Mouse (Mus musculus): ENCODE measurements around the gene Angel1.
A peak's percentile ranks its signal among the peaks of the same experiment; 100 is the strongest.

The Angel1 gene

GRCm38 (mm10) chr12:86702690-86703089 lies 23.6 kb downstream of the Angel1 start:
- no peak for DNase-seq (ENCODE audit: low spot score in 2 of 2)

DNA sequence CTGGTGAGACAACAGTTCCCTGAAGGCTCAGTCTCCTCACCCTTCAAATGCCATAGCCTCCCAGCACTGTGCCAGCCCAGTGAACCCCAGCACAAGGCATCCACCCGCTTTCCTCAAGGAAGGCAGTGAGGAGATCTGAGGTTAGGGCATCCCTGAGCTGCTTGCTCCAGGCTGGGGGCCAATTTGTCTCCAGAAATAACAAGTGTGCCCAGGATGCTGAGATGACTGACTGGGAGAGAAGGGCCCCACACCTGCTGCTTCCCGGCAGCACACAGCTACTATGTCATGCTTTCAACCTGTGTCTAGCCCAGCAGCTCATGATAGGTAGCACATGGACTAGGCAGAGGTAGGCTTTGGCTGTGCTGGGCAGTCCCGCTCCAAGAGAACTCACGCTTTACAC lies 24.8 kb downstream of the Angel1 start:
- no peak for DNase-seq (ENCODE audit: low spot score in 2 of 2)

DNA sequence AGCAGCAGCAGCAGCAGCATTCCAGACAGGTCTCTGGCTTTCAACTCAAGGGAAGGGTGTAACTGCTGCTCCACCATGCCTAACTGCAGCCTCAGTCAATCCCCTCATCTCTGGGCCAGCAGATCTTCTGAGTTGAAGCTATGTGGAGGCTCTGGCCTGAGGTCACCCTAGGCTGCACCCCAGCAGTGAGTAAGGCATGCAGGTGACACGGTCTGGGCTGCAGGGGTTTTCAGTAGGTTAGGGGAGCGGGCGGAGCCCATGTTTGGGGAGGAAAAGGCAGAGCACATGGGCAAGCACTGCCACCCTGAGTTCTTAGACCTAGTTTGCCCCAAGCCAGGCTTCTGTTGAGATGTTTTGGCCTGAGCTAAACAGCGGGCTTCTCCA lies 25.3 kb downstream of the Angel1 start:
- DNase-seq (ENCODE audit: low spot score in 2 of 2) = no peak

- DNase-seq (ENCODE audit: low spot score in 2 of 2) = peak; percentile 70 to 82
Measured at GRCm38 (mm10) chr12:86699965-86700926, 26.0 kb downstream of the Angel1 start.

GRCm38 (mm10) chr12:86698537-86698936 lies 27.7 kb downstream of the Angel1 start:
- DNase-seq (ENCODE audit: low spot score in 2 of 2) = no peak

DNA sequence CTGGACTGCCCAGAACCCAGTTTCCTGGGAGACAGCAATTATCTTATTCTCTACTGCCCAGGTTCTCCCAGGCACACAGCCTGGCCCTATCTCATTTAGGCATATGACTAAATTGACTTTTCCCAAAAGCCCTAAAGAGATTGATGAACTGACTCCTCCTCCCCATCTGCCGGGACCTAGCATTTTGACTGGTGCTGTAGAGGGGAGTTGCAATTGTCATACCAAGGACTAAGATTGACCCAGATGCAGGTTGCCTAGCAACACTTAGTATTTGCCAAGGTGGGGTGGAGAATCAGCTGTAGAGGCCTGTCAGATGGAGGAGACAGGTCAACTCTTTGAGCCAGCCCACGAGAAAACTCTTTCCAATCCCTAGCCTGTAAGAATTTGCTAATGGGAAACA lies 28.3 kb downstream of the Angel1 start:
- DNase-seq (ENCODE audit: low spot score in 2 of 2) = no peak

DNA sequence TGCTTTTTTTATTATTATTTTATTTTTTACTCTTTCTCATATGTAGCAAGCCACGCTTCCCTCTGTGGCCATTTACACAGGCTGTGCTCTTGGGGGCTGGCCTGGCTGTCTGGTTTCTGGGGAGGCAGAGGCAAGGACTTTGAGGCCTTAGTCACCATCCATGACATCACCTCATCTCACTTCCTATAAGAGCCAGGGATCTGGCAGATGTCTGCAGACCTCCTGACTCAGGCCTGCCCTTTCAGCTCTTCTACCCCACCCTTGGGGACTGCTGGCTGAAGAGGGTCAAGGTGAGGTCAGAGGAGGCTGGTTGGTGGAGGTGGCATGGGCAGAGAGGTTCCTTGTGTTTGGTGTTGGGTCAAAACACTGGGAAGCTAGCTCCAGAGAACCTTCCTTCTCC lies 31.8 kb downstream of the Angel1 start:
- no peak for DNase-seq (ENCODE audit: low spot score in 2 of 2)

- DNase-seq (ENCODE audit: low spot score in 2 of 2) = no peak
Measured at GRCm38 (mm10) chr12:86693389-86693788, 32.9 kb downstream of the Angel1 start.

- no peak for DNase-seq (ENCODE audit: low spot score in 2 of 2)
Measured at GRCm38 (mm10) chr12:86692471-86693356, 33.5 kb downstream of the Angel1 start.

DNA sequence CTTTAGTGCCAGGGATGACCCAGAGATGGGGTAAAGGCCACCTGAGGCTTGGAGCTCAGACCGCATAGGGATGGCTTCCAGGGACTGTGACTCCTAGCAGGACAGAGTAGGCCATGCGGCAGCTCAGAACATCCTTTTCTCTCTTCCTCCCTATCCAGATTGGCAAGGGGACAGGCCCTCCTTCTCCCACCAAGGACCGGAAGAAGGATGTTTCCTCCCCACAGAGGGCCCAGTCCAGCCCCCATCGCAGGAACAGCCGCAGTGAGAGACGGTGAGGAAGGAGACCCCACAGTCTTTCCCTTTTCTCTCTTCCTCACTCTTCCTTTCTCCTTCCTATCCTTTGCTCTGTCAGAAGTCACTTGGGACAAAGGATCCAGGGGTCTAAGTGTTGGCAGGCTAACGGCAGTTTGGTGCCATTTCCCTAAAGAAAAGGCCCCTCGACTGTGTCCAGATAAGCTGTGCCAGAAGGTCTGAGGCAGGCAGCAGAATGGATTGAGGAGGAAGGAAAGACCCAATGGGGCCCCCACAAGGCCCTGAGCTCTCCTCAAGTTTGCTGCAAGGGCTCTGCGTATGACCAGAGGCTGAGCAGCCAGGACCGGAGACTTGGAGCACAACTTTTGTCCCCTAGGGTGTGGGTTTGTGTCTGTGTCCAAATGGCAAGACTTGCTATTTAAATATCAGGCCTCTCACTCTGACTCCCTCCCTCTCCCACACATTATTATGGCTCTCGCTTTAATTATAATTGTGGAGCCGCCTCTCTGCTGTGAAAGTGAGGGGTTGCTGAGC lies 35.4 kb downstream of the Angel1 start:
- DNase-seq (ENCODE audit: low spot score in 2 of 2) = no peak

- no peak for DNase-seq (ENCODE audit: low spot score in 2 of 2)
Measured at GRCm38 (mm10) chr12:86688917-86689316, 37.3 kb downstream of the Angel1 start.

GRCm38 (mm10) chr12:86687971-86688573 lies 38.2 kb downstream of the Angel1 start:
- no peak for DNase-seq (ENCODE audit: low spot score in 2 of 2)

DNA sequence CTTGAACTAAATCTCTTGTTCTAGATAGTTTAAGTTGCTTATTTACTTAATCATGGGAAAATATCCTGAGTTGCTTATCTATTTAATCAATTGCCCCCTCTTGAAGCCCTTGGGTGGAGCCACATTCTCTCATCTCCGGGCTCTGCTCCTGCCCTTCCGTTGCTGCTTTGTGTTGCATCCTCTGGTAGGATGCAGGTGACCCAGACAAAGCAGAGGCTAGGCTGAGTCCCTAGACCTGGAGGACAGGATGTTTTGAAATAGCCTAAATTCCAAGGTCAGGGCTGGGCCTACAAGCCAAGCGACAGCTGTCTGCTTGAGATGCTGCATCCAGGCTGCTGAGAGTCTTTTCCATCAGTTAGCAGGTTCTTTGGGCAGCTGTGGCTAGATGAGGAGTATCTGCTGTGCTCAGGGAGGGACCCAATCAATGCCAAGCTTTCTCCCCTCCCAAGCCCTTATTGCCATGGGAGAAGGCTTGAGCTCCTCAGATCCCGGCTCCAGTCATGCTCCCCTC lies 38.8 kb downstream of the Angel1 start:
- DNase-seq (ENCODE audit: low spot score in 2 of 2) = no peak

DNA sequence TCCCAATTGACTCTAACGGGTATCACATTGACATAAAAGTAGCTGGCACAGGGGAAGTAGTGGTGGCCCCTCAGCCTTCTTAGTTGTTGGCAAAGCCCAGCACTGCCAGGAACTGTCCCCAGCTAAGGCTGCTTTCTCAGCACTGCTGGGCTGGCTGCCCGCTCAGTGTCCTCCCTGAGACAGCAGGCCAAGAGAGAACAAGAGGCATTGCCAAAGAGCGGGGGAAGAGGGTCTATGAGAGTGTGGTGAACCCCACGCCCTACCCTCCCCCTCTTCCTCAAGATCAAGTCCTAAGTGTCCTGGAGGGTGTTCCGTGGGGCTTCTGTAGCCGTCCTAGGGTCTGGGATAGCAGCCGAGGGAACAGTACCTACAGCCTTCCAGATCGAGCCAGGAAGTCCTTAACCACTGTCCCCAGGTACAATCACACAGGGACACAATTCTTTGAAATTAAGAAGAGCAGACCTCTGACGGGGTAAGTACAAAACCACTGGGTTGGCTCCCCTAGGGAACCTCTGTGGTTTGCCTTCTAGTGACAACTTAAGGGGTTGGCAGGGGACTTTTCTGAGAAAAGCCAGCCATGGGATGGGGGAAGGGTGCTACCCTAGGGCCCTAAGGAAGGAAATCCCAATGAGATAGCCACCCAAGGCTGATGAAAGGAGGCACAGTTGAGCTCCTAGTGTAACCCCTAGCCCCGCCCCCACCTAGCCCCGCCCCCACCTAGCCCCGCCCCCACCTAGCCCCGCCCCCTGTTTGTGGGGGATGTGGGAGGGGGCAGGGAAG lies 39.5 kb downstream of the Angel1 start:
- peak in 1 of 2 experiments; percentile 43 for DNase-seq (ENCODE audit: low spot score in 2 of 2)

DNA sequence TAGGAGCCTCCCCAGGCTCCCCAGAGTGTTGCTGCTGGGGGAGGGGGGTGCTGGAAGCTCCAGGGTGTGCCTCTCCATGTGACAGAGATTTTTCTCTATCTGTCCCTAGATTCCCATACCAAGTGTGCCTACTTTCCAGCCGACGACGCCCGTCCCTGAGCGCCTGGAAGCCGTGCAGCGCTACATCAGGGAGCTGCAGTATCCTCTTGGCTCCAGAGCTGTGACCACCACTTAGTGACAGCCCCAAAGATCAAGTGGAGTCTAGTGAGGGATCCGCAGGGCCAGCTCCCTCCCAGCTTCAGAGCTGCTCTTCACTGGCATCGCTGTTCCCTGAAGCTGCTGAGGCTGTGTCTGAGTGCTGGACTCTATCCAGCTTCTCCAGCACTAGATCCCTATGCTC lies 41.0 kb downstream of the Angel1 start:
- DNase-seq (ENCODE audit: low spot score in 2 of 2) = peak in 1 of 2 experiments; percentile 22

DNA sequence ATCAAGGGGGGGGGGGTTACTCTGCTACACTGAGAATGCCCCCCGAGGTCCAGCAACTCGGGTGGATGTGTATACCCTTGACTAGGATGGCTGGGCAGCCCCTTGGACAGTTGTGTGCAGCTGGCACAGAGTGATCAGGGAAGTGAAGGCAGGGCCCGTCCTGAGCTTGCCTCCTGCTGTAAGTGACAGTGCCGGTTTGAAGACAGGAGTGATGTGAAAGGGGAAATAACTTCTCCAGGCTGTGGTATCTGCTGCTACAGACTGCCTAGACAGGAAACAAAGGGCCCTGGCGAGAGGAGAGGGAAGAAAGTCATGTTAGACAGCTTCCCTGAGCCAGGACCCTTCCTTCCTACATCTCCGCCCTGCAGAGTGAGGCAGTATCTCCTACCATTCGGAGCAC lies 42.6 kb downstream of the Angel1 start:
- DNase-seq (ENCODE audit: low spot score in 2 of 2) = no peak

GRCm38 (mm10) chr12:86682178-86682577 lies 44.1 kb downstream of the Angel1 start:
- DNase-seq (ENCODE audit: low spot score in 2 of 2) = no peak

DNA sequence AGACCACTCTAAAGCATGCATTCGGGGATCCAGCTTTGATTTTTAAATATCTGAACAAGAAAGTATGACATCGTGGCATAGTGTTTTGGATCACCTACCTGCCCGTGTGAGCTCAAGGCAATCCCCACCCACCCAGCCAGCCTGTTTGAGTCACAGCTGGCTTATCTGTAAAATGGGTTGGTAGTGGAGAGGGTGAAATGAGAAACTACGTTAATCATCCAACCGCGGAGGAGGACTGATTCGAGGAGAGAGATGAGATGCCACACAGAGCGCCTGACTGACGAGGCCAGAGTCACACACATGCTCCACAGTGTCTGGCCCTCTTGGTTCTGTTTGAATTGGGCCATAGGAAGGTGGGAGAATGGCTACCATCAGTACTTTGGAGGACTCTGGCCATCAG lies 44.6 kb downstream of the Angel1 start:
- DNase-seq (ENCODE audit: low spot score in 2 of 2) = no peak

- no peak for DNase-seq (ENCODE audit: low spot score in 2 of 2)
Measured at GRCm38 (mm10) chr12:86680591-86681193, 45.6 kb downstream of the Angel1 start.

DNA sequence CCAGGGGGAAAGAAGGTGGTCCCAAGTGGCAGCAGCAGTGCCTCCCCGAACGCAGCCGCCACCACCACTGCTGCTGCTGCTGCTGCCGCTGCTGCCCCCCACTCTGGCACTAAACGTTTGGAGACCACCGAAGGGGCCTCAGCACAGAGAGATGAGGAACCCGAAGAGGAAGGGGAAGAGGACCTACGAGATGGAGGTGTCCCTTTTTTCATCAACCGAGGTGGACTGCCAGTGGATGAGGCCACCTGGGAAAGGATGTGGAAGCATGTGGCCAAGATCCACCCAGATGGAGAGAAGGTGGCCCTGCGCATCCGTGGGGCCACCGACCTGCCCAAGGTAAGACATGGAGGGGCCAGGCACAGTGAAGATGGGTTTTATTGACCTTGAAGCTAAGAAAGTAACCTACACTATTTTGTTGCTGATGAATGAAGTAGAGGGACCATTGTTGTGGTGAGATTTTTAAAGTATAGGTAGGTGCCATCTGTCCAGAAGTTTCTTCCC lies 46.2 kb downstream of the Angel1 start:
- DNase-seq (ENCODE audit: low spot score in 2 of 2) = no peak
